Mouse (Mus musculus) heart, embryonic 16.5 days (tissue): ENCODE measurements around the gene Nprl3. TPM values are rescaled to one million over a fixed set of nuclear protein-coding genes. Genes with fewer than 3 reads are reported as not detected.
"Not testable (repeated sequence)": the region's sequence is repeated elsewhere in the genome, so short reads cannot be mapped to it uniquely, and the experiment has no call there.

Experiments
- ATAC-seq: fragments of 200-750 bp; cut with Nextera tagmentation; replicated peaks from 2 replicates; pipeline ENCODE4 v1.8.0; 2017; ENCODE audit warnings: moderate number of reproducible peaks; ENCODE audit not compliant: insufficient read depth, low FRiP score; ENCODE audit errors: extremely low read depth
- H3K27ac ChIP-seq: fragments of 300-500 bp; sonication (generic); 2 replicates; pipeline ENCODE4 v1.5.1; 2014; ENCODE audit warnings: mild to moderate bottlenecking, low read length, control low read depth, moderate library complexity
- H3K27me3 ChIP-seq: fragments of 300-500 bp; sonication (generic); 2 replicates; pipeline ENCODE4 v1.6.1; 2014; ENCODE audit warnings: low read length, mixed read lengths; ENCODE audit not compliant: control insufficient read depth, insufficient read depth
- H3K36me3 ChIP-seq: fragments of 300-500 bp; sonication (generic); 2 replicates; pipeline ENCODE4 v1.6.1; 2014; ENCODE audit not compliant: control insufficient read depth, insufficient read depth
- H3K4me1 ChIP-seq: fragments of 300-500 bp; sonication (generic); 2 replicates; pipeline ENCODE4 v1.6.1; 2014; ENCODE audit warnings: low read length, mixed read lengths; ENCODE audit not compliant: control insufficient read depth, insufficient read depth
- H3K4me2 ChIP-seq: fragments of 300-500 bp; sonication (generic); 2 replicates; pipeline ENCODE4 v1.6.1; 2014; ENCODE audit warnings: low read depth, mild to moderate bottlenecking, control low read depth, low read length
- H3K4me3 ChIP-seq: fragments of 300-500 bp; sonication (generic); 2 replicates; pipeline ENCODE4 v1.5.1; 2014; ENCODE audit warnings: mild to moderate bottlenecking, control low read depth, low read length
- H3K9ac ChIP-seq: fragments of 300-500 bp; sonication (generic); 2 replicates; pipeline ENCODE4 v1.6.1; 2014; ENCODE audit warnings: low read length, control low read depth
- H3K9me3 ChIP-seq: fragments of 300-500 bp; sonication (generic); replicated peaks from 2 replicates; pipeline ENCODE4 v1.6.1; 2016; ENCODE audit warnings: low read length; ENCODE audit not compliant: control insufficient read depth
- WGBS: fragments of 180-500 bp; shearing (Covaris S2); extraction: QIAGEN DNeasy Blood & Tissue Kit; methylation state at CpG from one replicate; pipeline ENCODE4 v1.1.7; 2014; 5-methylcytosine and 5-hydroxymethylcytosine counted together
- polyA plus RNA-seq: library from polyadenylated mRNA; unstranded; fragments of >200 nt; fragmentation: Nextera tagmentation; extraction: Ambion mirVana; gene quantifications from 2 replicates; pipeline ENCODE4 v1.2.1, GENCODE M21; 2015

The Nprl3 gene
- polyA plus RNA-seq, 1 experiment from 2014 or later: 30.4 TPM

GRCm38 (mm10) chr11:32300279-32301267, 33.1 kb upstream of the Nprl3 start:
- Histone ChIP-seq H3K27ac (no peak overlapping the region), H3K27me3 (peaks cover 12% of the 10 kb centered on the region), H3K9me3 (no peaks in the 10 kb centered on the region), H3K36me3 (no peaks in the 10 kb centered on the region), H3K4me3 (no peak overlapping the region), H3K4me1 (no peaks in the 10 kb centered on the region), H3K4me2 (peak overlapping the region; percentile 49), H3K9ac (no peak overlapping the region)
- WGBS: 45% methylated on average over 14 of the region's 17 CpGs
- no peak for ATAC-seq

GRCm38 (mm10) chr11:32299865-32300264, 32.4 kb upstream of the Nprl3 start, which contains the start of gene Hbq1a:
Gene Hbq1a, plus strand, starts transcription at chr11:32300069.
- H3K9ac ChIP-seq, H3K4me1 ChIP-seq, H3K27ac ChIP-seq, H3K9me3 ChIP-seq, H3K36me3 ChIP-seq, H3K4me3 ChIP-seq: not testable (repeated sequence)
- 5% methylated on average over 16 of the region's 16 CpGs for WGBS
- peak; percentile 62; the same call in 1 of the 2 replicates for ATAC-seq
- peak within 1 kb of the TSS; percentile 49 for H3K4me2 ChIP-seq
- peaks cover 12% of the 10 kb centered on the region for H3K27me3 ChIP-seq

DNA sequence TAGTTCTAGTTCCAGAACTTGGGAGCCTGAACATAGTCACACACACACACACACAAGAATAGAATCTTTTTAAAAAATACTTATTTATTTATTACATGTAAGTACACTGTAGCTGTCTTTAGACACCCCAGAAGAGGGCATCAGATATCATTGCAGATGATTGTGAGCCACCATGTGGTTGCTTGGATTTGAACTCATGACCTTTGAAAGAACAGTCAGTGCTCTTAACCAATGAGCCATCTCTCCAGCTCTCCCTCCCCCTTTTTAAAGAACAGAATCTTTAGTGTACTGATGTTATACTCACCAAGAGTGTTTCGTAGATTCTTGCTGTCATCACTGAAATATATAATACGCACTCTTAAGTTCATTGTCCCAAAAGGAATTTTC, 31.0 kb upstream of the Nprl3 start:
- Histone ChIP-seq H3K36me3 (no peaks in the 10 kb centered on the region), H3K27me3 (peaks cover 12% of the 10 kb centered on the region), H3K4me1 (no peaks in the 10 kb centered on the region), H3K4me3 (no peak overlapping the region), H3K9me3 (no peaks in the 10 kb centered on the region), H3K9ac (no peak overlapping the region), H3K27ac (no peak overlapping the region), H3K4me2 (no peak overlapping the region)
- no peak for ATAC-seq
- 94% methylated on average over 2 of the region's 2 CpGs for WGBS

DNA sequence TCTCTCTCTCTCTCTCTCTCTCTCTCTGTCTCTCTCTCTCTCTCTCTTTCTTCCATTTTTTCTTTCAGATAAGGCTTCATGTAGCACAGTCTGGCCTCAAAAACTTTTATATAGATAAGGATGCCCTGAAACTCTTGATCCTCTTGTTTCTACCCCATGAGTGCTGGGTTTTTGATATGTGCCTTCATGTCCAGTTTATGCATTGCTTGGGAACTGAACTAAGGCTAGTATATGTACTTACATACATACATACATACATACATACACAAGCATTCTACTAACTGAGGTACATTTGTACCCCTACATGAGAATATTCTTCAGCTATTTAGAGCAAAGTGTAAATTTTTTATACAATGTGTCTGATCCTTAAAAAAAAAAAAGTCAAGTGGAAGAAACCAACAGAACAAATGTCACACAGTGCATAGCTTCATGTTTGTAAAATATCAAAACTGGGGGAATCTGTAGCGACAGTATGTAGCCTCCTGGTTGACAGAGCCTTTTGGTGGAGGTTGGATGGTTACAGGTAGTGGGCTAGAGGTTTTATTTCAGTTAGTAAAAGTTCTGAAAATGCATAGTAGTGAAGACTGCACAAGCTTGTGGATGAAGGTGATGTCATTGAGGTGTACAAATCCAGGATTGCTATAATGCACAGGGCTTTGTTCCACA, 30.5 kb upstream of the Nprl3 start:
- Histone ChIP-seq H3K27ac (no peak overlapping the region), H3K27me3 (peaks cover 9% of the 10 kb centered on the region), H3K4me2 (no peak overlapping the region), H3K4me3 (no peak overlapping the region), H3K9me3 (no peaks in the 10 kb centered on the region), H3K36me3 (no peaks in the 10 kb centered on the region), H3K4me1 (no peaks in the 10 kb centered on the region), H3K9ac (no peak overlapping the region)
- ATAC-seq: no peak
- 89% methylated on average over 1 of the region's 1 CpGs for WGBS

DNA sequence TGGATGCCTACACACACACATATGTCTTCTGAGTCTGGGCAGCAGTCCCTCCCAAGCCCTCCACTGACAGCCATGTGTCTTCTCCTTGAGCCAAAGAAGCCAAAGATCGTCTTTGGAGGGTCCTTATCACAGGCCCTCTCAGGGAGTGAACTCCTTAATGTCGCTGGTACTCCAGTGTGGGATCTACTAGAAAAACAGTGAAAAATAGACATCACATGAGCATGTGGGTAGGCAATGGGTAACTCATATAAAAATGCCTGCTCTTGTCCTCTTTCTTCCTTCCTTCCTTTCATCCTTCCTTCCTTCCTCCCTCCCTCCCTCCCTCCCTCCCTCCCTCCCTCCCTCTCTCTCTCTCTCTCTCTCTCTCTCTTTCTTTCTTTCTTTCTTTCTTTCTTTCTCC, 29.9 kb upstream of the Nprl3 start:
- H3K9ac ChIP-seq, H3K27me3 ChIP-seq, H3K9me3 ChIP-seq, H3K27ac ChIP-seq, ATAC-seq, H3K4me2 ChIP-seq, H3K36me3 ChIP-seq, H3K4me1 ChIP-seq, H3K4me3 ChIP-seq: not testable (repeated sequence)
- 13% methylated on average over 2 of the region's 2 CpGs for WGBS

- not testable (repeated sequence) for H3K27ac ChIP-seq, ATAC-seq, H3K4me1 ChIP-seq, H3K27me3 ChIP-seq, H3K4me3 ChIP-seq, H3K36me3 ChIP-seq, H3K4me2 ChIP-seq, H3K9me3 ChIP-seq, H3K9ac ChIP-seq
- no CpG with 5 or more reads among the region's 4 CpGs for WGBS
These were observed 28.7 kb upstream of the Nprl3 start, which contains the start of gene Hba-a2 for GRCm38 (mm10) chr11:32296203-32296602. Gene Hba-a2, plus strand, starts transcription at chr11:32296489.

DNA sequence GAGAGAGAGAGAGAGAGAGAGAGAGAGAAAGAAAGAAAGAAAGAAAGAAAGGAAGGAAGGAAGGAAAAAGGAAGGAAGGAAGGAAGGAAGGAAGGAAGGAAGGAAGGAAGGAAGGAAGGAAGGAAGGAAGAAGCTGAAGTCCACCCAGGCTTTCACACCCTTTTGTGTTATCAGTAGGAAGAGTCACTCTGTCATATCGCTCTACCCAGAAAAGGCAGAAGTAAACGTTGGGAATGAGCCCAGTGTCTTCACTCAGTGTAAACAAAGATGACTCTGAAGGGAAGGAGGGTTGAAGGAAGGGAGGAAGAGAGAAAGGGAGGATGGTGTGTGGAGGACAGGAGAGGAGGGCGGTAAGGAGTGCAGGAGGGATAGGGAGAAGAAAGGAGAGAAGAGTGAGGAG, 26.0 kb upstream of the Nprl3 start:
- ATAC-seq: not testable (repeated sequence)

GRCm38 (mm10) chr11:32292819-32293218, 25.3 kb upstream of the Nprl3 start:
- 80% methylated on average over 4 of the region's 4 CpGs for WGBS
- H3K27ac ChIP-seq: not testable (repeated sequence)

More for the DNA sequence above, 26.0 kb upstream of the Nprl3 start:
- H3K9me3 ChIP-seq, H3K4me1 ChIP-seq, H3K27ac ChIP-seq, H3K9ac ChIP-seq, H3K27me3 ChIP-seq, H3K36me3 ChIP-seq, H3K4me2 ChIP-seq, H3K4me3 ChIP-seq: not testable (repeated sequence)
- WGBS: 54% methylated on average over 3 of the region's 3 CpGs

GRCm38 (mm10) chr11:32287493-32287825, 20.0 kb upstream of the Nprl3 start:
- Histone ChIP-seq H3K4me2 (no peak overlapping the region), H3K9me3 (no peaks in the 10 kb centered on the region), H3K4me3 (no peak overlapping the region), H3K27me3 (peaks cover 6% of the 10 kb centered on the region), H3K9ac (no peak overlapping the region), H3K36me3 (no peaks in the 10 kb centered on the region), H3K4me1 (no peaks in the 10 kb centered on the region), H3K27ac (no peak overlapping the region)
- no peak for ATAC-seq
- 62% methylated on average over 9 of the region's 9 CpGs for WGBS

More at GRCm38 (mm10) chr11:32292819-32293218, 25.3 kb upstream of the Nprl3 start:
- H3K4me3 ChIP-seq, H3K9me3 ChIP-seq, H3K4me1 ChIP-seq, ATAC-seq, H3K36me3 ChIP-seq, H3K27me3 ChIP-seq, H3K9ac ChIP-seq, H3K4me2 ChIP-seq: not testable (repeated sequence)
